Mouse (Mus musculus) forebrain, embryonic 10.5 days (tissue): ENCODE results near the gene Arsa. TPM values are rescaled to one million over a fixed set of nuclear protein-coding genes. Genes with fewer than 3 reads are reported as not detected.

ENCODE experiments used
- DNase-seq: peaks from one replicate; pipeline ENCODE4 v3.0.0-alpha.2; 2017; ENCODE audit warnings: low spot score; ENCODE audit errors: extremely low spot score
- H3K27ac ChIP-seq: fragments of 300-500 bp; sonication (generic); 2 replicates; pipeline ENCODE4 v1.5.1; 2016; ENCODE audit warnings: mild to moderate bottlenecking
- H3K27me3 ChIP-seq: fragments of 300-500 bp; sonication (generic); 2 replicates; pipeline ENCODE4 v1.6.1; 2016; ENCODE audit warnings: mild to moderate bottlenecking; ENCODE audit not compliant: poor library complexity, severe bottlenecking
- H3K36me3 ChIP-seq: fragments of 300-500 bp; sonication (generic); replicated peaks from 2 replicates; pipeline ENCODE4 v1.6.1; 2016; ENCODE audit warnings: mild to moderate bottlenecking, moderate library complexity
- H3K4me1 ChIP-seq: fragments of 300-500 bp; sonication (generic); 2 replicates; pipeline ENCODE4 v1.6.1; 2016
- H3K4me3 ChIP-seq: fragments of 300-500 bp; sonication (generic); 2 replicates; pipeline ENCODE4 v1.5.1; 2016; ENCODE audit warnings: mild to moderate bottlenecking, moderate library complexity
- H3K9me3 ChIP-seq: fragments of 300-500 bp; sonication (generic); 2 replicates; pipeline ENCODE4 v1.6.1; 2016; ENCODE audit warnings: mild to moderate bottlenecking, moderate library complexity
- WGBS: fragments of 180-500 bp; shearing (Covaris S2); methylation state at CpG from one replicate; pipeline ENCODE4 v1.1.7; 2016; 5-methylcytosine and 5-hydroxymethylcytosine counted together
- polyA plus RNA-seq: library from polyadenylated mRNA; unstranded; fragments of >200 nt; fragmentation: Nextera tagmentation; extraction: Ambion mirVana; gene quantifications from 2 replicates; pipeline ENCODE4 v1.2.1, GENCODE M21; 2016

Arsa gene
- polyA plus RNA-seq, 1 experiment from 2014 or later, result 11.4 TPM

DNA sequence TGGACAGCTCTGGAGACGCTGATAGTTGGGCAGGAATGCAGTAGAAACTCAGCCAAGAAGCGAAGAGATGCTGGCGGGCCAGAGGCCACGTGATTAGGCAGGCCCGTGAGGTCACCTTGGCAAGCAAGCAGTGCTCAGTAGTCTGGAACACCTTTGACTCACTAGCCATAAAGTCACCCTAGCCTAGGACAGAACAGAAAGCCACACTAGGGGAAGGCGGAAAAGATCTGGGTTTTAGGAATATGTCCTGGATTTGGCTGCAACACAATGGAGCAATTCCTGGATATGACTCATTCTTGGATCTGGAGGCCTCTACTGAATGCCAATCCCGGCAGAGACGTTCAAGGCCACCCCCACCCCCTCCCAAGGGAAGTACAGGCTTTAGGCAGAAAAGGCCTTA is 3.4 kb upstream of the Arsa start:
- H3K9me3 ChIP-seq, result no peaks in the 10 kb centered on the region
- 83% methylated on average over 8 of the region's 8 CpGs for WGBS
- H3K4me3 ChIP-seq, result no peak overlapping the region
- no peak for DNase-seq
- H3K36me3 ChIP-seq, result no peaks in the 10 kb centered on the region
- peaks cover 29% of the 10 kb centered on the region for H3K4me1 ChIP-seq
- peaks cover 16% of the 10 kb centered on the region for H3K27me3 ChIP-seq
- H3K27ac ChIP-seq, result no peak overlapping the region

DNA sequence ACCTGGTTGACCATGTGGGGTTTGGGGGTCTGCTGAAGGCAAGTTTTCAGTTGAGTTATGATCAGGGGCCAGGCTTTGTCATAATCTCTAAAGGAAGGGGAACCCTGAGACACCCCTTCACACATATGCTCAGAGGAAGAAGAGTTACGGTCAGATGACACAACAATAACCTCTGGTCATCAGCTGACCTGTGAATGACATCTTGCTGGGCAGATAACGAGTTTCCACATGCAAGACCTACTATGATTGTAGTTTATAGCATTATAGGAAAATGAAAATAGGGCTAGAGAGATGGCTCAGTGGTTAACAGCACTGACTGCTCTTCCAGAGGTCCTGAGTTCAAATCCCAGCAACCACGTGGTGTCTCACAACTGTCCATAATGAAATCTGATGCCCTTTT is 1.4 kb upstream of the Arsa start:
- Histone ChIP-seq H3K36me3 (no peaks in the 10 kb centered on the region), H3K4me3 (no peak overlapping the region), H3K27me3 (peaks cover 16% of the 10 kb centered on the region), H3K9me3 (no peaks in the 10 kb centered on the region), H3K4me1 (peaks cover 40% of the 10 kb centered on the region), H3K27ac (no peak overlapping the region)
- DNase-seq, result no peak
- 91% methylated on average over 3 of the region's 3 CpGs for WGBS

DNA sequence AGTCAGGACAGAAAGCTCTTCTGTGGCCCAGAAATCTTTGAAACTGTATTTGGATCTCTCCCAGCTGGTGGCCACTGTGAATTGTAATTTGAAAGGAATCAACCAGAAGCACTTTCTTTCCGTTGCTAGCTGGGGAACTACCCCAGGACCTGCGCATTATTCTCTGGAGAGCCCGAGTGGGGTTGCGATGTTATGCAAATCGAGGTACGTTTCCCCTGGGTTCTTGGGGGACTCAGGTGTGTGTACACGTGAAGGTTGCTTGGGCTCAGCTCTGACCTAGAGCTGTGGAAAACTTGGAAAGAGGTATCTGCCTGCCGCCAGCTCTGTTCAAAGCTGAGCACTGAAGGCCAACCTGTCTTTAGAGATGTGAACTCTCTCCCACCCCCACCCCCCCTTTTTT is 581 bp upstream of the Arsa start:
- Histone ChIP-seq H3K4me1 (peaks cover 40% of the 10 kb centered on the region), H3K4me3 (no peak overlapping the region), H3K27ac (no peak overlapping the region), H3K27me3 (peaks cover 16% of the 10 kb centered on the region), H3K36me3 (no peaks in the 10 kb centered on the region), H3K9me3 (no peaks in the 10 kb centered on the region)
- no peak for DNase-seq
- 45% methylated on average over 8 of the region's 8 CpGs for WGBS

DNA sequence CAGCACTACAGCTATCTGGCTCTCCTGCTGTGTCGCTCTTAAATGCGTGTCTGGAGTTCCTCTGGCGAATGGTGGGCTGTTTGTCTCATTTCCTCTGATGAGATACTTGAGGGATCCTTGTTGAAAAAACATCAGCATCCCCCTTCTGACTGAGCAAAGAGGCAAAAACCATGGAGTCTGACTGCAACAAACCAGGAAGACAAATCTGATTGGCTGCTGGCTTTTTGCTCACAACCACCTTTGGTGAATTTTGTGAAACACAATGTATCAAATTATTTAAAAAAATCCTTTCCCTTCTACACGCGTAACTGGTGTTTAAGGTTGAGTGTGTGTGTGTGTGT is 780 bp downstream of the Arsa start:
- no peaks in the 10 kb centered on the region for H3K9me3 ChIP-seq
- WGBS, result 15% methylated on average over 5 of the region's 5 CpGs
- peaks cover 40% of the 10 kb centered on the region for H3K4me1 ChIP-seq
- H3K36me3 ChIP-seq, result no peaks in the 10 kb centered on the region
- H3K4me3 ChIP-seq, result peak overlapping the region; percentile 71
- peak overlapping the region; percentile 86 for H3K27ac ChIP-seq
- H3K27me3 ChIP-seq, result peaks cover 16% of the 10 kb centered on the region
- DNase-seq, result no peak

DNA sequence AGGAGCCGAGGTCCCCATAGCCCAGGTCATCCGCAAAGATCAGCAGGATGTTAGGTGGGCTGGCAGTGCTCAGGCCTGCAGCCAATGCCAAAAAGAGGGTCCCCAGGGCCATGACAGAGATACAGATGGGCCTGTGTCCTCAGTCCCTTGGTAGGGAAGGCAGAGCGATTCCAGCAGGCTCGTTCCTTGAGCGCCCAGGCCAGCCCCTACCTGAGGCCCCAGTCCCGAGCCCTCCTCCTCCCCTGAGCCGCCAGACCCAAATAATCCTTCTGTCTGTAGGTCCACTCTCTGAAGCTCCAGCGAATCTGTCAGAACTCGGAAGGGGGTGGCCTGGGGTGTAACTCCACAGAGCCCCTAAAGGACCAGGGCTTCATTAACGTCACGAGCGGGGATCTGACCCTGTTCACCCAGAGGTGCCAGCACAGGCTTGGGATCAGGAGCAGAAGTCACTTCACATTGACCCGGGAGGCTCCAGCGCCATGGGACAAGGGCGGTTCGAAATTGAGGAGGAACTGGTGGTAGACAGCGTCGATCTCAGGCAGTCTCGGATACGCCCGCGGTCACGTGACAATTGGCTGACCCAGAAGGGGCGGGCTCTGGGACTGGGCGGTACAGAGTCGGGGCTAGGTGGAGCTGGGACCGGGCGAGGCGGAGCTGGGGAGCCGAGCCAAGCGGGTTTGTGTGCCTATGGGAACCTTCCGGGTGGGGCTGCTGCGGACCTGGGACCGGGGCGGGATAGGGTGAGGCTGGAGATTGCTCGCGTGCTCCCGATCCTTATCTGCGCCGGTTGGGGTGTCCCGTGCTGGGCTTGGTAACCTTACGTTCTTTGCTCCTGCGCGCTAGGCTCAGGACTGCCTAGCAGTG is 1.4 kb downstream of the Arsa start:
- DNase-seq, result peak; percentile 89
- H3K9me3 ChIP-seq, result no peaks in the 10 kb centered on the region
- peaks cover 40% of the 10 kb centered on the region for H3K4me1 ChIP-seq
- H3K36me3 ChIP-seq, result no peaks in the 10 kb centered on the region
- H3K27ac ChIP-seq, result peak overlapping the region; percentile 86
- WGBS, result 10% methylated on average over 44 of the region's 44 CpGs
- H3K4me3 ChIP-seq, result peak overlapping the region; percentile 71
- H3K27me3 ChIP-seq, result peaks cover 16% of the 10 kb centered on the region

DNA sequence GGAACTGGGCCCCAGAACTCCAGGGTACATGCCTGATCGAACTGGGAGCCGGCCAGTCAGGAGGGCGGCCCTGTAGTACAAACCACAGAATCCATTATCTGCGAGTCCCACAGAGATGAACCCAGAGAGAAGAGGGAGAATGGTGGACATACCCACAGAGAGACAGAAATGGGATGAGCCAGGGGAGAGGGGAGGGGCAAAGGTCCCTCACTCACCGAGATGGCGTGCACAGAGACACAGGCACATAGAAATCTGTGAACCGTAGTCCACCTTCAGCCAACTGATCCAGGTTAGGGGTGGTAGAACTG is 2.0 kb downstream of the Arsa start:
- Histone ChIP-seq H3K4me3 (peak overlapping the region; percentile 71), H3K36me3 (no peaks in the 10 kb centered on the region), H3K9me3 (no peaks in the 10 kb centered on the region), H3K27me3 (peaks cover 16% of the 10 kb centered on the region), H3K27ac (peak overlapping the region; percentile 86), H3K4me1 (peaks cover 37% of the 10 kb centered on the region)
- no peak for DNase-seq
- WGBS, result 82% methylated on average over 7 of the region's 7 CpGs

DNA sequence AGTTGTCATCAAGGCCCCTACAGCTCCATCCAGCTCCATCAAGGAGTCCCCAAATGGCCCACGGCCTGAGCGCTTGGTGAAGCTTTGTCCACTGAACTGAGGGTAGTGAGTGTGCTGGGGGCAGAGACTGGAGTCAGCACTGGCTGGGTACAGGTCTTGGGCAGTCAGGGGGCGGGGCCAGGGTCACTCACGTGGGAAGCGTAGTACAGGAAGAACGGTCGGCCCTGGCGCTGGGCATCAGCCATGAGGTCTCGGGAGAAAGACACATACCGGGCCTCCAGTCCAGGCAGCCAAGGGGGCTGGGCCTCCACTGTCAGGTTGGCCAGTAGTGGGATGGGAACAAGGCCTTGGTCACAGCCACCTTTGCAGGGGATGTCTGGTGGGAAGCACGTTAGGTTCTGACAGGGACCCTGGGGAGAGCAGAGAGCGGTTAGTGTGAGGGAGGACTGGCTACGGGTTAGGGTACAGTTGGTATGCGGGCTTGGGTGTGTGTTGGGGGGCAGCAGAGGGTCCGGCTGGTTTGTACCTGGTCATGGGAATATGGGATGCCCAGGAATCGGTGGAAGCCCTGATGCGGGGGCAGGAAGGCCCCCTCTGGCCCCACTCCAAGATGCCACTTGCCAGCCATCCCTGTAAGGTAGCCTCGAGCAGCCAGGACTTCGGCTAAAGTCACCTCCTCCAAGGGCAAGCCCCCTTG is 2.5 kb downstream of the Arsa start:
- peaks cover 37% of the 10 kb centered on the region for H3K4me1 ChIP-seq
- DNase-seq, result no peak
- H3K4me3 ChIP-seq, result peak overlapping the region; percentile 71; the same call in 1 of the 2 replicates
- H3K9me3 ChIP-seq, result no peaks in the 10 kb centered on the region
- no peaks in the 10 kb centered on the region for H3K36me3 ChIP-seq
- 93% methylated on average over 19 of the region's 19 CpGs for WGBS
- H3K27ac ChIP-seq, result 0 out of 2 replicates have a peak overlapping the region, but pooled peaks have one; percentile 15
- H3K27me3 ChIP-seq, result peaks cover 16% of the 10 kb centered on the region

DNA sequence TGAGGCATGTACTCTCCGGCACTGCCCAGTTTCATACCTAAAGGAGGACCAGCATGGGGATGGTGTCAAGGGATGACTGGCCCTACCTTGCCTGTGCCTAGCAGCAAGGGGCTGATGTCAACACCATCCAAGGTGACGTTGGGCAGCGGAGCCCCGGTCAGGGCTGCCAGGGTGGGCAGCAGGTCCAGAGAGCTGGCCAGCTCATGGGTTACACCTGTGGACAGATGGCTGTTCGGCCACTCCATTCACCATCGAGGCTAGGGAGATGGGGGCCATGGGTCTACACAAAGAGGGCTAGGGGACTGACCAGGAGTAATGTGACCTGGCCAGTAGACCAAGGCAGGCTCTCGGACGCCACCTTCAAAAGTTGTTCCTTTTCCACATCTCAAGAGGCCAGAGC is 3.3 kb downstream of the Arsa start:
- Histone ChIP-seq H3K9me3 (no peaks in the 10 kb centered on the region), H3K27ac (no peak overlapping the region), H3K27me3 (peaks cover 16% of the 10 kb centered on the region), H3K36me3 (no peaks in the 10 kb centered on the region), H3K4me3 (no peak overlapping the region), H3K4me1 (peaks cover 37% of the 10 kb centered on the region)
- WGBS, result 96% methylated on average over 8 of the region's 8 CpGs
- DNase-seq, result no peak

DNA sequence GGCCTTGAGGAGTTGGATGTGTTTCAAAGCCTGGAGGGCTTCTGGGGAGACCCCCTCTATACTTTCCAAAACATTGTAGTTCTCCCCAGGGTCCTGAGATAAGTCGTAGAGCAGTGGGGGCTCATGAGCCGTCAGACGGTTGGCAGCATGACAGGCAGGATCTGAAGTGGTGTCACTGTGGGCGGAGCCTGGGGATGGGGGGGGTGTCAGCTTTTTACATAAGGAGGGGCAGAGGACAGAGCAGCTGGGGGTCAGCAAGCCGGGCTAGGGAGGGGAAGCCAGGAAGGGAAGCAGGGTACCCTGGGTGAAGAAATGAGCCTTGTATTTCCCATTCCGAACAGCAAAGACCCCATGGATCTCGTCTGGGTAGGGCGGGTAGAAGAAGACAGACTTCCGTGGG is 3.9 kb downstream of the Arsa start:
- Histone ChIP-seq H3K27me3 (peaks cover 15% of the 10 kb centered on the region), H3K4me3 (no peak overlapping the region), H3K9me3 (no peaks in the 10 kb centered on the region), H3K4me1 (peaks cover 37% of the 10 kb centered on the region), H3K36me3 (no peaks in the 10 kb centered on the region), H3K27ac (no peak overlapping the region)
- DNase-seq, result no peak
- 92% methylated on average over 9 of the region's 9 CpGs for WGBS

DNA sequence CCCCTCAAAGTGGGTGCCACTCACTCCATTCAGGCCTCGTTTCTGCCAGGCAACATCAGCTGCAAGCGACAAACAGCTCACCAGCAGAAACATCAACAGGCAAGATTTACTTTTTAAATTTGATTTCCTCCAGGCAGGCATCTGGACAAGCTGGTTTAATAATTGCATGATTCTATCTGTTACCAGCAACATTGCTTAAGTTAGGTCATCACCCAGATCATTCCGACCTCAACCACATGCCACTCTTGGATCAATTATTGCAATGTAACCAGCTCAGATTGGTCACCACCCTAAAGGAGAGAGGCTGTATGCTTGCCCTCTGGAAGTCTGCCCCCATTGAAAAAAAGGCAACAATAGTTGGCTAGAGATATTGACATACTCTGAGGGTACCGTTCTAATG is 5.7 kb downstream of the Arsa start:
- DNase-seq, result no peak

DNA sequence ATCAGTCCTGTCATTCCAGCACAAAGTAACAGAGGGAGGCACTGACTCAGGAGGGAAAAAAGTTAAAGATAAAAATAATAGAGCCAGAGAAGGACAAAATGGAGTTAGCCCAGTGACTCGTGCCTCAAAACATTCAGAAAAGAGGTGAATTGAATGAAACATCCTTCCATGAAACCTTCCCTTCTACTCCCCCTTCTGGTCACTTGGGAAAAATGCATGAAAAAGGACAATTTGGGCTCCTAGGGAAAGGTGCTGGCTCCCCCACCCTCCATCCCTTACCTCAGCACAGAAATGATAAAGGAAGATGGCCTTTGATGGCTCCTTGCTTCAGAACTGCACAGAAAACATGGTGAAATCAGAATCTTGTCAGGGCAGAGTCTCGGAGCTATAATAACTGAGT is 8.6 kb downstream of the Arsa start:
- H3K27me3 ChIP-seq, result no peaks in the 10 kb centered on the region
- WGBS, result 39% methylated on average over 2 of the region's 2 CpGs
- no peaks in the 10 kb centered on the region for H3K9me3 ChIP-seq
- no peak overlapping the region for H3K4me3 ChIP-seq
- peaks cover 6% of the 10 kb centered on the region for H3K4me1 ChIP-seq
- no peaks in the 10 kb centered on the region for H3K36me3 ChIP-seq
- no peak for DNase-seq
- H3K27ac ChIP-seq, result no peak overlapping the region

More for the DNA sequence above, 5.7 kb downstream of the Arsa start:
- H3K4me3 ChIP-seq, result no peak overlapping the region
- H3K9me3 ChIP-seq, result no peaks in the 10 kb centered on the region
- no peaks in the 10 kb centered on the region for H3K36me3 ChIP-seq
- no peaks in the 10 kb centered on the region for H3K27me3 ChIP-seq
- H3K4me1 ChIP-seq, result peaks cover 21% of the 10 kb centered on the region
- 91% methylated on average over 4 of the region's 4 CpGs for WGBS
- H3K27ac ChIP-seq, result no peak overlapping the region

DNA sequence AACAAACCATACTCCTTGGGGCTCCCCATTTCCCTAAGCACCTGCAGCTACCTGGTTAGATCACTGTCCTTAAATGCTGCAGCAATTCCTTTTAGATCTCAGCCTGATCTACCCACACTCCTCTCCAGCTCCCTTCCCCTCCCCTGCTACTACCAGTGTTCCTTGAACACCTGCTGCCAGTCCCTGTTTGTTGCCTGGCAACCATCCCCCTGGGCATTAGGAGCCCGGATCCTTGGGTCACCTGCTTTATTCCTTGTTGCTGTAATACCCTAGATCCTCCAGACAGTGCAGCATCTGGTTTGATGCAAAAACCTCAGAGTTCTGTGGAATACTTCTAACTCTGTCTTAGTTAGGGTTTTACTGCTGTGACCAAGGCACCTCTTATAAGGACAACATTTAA is 12.2 kb downstream of the Arsa start:
- DNase-seq, result no peak
- no peaks in the 10 kb centered on the region for H3K9me3 ChIP-seq
- no peak overlapping the region for H3K27ac ChIP-seq
- peaks cover 6% of the 10 kb centered on the region for H3K4me1 ChIP-seq
- 7% methylated on average over 1 of the region's 1 CpGs for WGBS
- H3K4me3 ChIP-seq, result no peak overlapping the region
- H3K36me3 ChIP-seq, result peaks cover 28% of the 10 kb centered on the region
- H3K27me3 ChIP-seq, result no peaks in the 10 kb centered on the region
